Mouse (Mus musculus) cerebellum, postnatal 10 days (tissue): ENCODE measurements around the gene Aldh3b2.

Experiments
- DNase-seq, 2 experiments: peaks; one replicate each; pipeline ENCODE4 v3.0.0; 2021; ENCODE audit warnings: mixed read lengths in 2 of 2

Gene Aldh3b2

DNA sequence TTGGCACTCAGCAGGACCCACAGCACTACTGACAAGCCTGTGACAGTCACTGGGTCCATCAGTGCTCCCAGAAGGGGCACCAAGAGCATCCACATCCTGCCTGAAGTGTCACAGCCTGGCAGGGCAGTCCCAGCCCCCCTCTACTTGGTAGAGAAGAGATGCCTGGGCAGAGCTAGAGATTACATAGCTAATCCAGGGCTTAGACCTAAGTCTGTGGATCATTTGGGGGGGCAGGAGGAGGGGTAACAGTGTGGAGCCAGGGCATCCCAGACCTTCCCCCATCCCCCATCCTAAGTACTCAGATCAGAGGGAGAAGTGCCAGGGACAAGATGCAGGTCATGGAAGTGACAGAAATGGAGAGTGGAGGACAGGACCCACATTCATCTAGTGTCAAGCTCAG is 42.7 kb downstream of the Aldh3b2 start:
- DNase-seq, result no peak

DNA sequence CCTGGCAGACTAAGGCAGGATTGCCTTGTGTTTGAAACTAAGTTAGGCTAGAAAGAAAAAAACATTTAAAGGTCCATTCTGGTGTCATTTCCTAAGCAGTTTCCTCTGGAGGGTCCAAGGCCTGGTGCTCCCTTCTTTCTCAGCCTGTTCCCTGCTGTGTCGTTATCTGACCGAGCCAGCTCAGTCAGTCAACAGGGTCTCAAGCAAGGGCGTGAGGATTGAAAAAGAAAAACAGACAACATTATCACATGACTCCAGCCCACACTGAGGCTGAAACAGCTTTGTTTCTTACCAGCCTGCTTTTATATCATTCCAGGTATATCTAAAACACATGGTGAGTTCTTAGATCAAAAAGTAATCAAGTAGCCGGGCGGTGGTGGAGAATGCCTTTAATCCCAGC is 43.5 kb downstream of the Aldh3b2 start:
- DNase-seq, result no peak

DNA sequence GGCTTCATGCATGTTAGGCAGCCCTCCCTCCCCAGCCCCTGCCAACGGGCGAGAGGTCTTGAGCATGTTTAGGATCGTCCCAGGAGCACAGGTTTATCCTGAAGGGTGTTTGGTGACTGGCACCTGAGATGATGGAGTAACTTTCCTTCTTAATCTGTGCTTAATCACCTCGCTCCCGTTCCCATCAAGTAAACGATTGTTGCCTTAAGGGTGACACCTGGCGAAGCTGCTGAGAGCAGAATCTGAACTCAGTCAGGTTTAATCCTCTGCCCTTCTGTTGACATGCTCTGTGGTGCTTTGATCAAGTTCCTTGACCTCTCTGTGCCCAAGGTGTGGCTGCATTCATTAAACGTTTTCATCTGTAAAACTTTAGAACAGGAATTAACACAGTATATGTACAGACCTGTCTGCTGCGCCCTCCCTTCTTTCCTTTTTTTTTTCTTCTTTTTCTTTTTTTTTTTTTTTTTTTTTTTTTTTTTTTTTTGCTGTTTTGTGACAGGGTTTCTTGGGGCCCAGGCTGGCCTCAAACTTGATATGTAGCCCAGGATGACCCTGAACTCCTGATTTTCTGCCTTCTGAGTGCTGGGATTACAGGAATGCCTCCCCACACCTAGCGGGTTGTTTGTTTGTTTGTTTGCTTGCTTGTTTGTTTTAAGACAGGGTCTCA is 45.9 kb downstream of the Aldh3b2 start:
- DNase-seq, result no peak

DNA sequence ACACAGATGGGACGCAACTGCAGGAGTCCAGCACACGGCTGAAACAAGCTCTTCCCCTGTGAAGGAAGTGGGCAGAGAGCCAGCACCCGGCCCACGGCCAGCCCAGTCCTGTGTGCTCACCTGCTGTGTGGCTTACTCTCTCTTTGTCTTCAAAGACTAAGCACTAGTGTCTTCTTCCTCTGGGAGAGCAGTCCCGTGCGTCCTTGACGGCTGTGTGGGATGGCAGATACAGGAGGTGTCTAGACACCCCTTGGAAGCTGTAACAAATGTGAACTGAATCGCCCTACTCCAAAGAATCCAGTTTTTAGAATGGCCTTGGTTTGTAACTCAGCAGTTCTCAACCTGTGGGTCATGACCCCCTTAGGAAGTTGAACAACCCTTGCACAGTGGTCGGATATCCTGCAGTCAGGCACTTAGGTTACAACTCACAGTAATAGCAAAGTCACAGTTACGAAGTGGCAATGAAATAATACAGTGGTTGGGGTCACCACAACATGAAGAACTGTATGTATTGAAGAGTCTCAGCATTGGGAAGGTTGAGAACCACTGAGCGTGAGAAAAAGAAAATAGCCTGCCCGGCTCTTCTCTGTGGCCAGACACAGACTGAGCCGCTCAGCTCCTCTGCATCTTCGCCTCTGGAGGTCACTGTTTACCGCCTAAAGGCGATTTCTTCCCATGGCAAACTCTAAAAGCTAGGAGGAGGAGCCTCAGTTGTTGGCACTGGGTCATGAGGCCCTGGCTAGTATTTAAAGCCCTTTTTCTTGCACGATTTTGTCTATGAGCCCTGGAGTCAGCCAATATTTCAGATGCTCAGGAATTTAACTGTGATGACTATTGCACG is 46.8 kb downstream of the Aldh3b2 start:
- DNase-seq, result peak; percentile 90

DNA sequence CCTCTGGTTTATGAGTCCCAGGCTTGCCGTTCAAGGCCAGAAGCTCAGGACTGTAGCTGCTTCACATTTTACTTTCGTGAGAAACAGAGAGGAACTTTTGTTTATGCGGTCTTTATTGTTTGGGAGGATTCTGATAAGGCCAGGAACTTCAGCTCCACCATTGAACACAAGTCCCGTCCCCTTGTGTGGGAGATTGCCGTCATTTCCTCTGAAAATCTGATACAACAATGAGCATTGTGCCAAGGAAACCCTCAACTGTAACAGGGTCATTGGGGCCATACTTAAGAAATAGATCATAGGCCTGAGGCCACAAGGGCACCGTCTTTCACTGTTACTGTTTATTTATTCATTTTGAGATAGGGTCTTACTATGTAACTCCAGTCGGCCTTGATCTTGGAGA is 51.1 kb downstream of the Aldh3b2 start:
- no peak for DNase-seq

DNA sequence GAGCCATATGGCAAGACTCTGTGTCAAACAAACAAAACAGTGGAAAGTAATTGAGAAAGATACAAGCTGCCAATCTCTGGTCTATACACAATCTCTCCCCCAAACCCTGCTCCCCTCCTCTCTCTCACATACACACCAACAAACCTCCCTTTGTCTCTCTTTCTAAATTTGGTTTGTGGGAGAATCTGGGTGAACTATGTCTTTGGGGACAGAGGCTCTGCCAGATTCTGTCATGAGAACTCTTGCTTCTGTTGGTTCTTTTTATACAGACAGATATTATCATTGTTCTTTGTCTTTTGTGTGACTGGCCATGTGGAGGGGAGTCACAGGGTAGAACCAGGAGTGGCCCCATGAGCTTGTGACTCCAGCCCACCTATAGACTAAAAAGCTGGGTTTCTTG is 55.4 kb downstream of the Aldh3b2 start:
- DNase-seq, result no peak
